Mouse (Mus musculus): ENCODE measurements around the gene Kcnn4. TPM values are rescaled to one million over a fixed set of nuclear protein-coding genes. Genes with fewer than 3 reads are reported as not detected.

The Kcnn4 gene
- 1.9 and 2.1 TPM in 2 replicates for polyA plus RNA-seq (2015; fragmentation: Nextera tagmentation; extraction: Ambion mirVana)

GRCm38 (mm10) chr7:24369731-24370541, at the start of gene Kcnn4:
Gene Kcnn4 (plus strand): TSS chr7:24370263.
- no peaks in the 10 kb centered on the region for H3K36me3 ChIP-seq
- peak within 1 kb of the TSS; percentile 32; the same call in 1 of the 2 replicates for H3K9ac ChIP-seq
- H3K27ac ChIP-seq: no peak within 1 kb of the TSS
- peak within 1 kb of the TSS; percentile 28; the same call in 1 of the 2 replicates for H3K4me2 ChIP-seq
- no peaks in the 10 kb centered on the region for H3K9me3 ChIP-seq
- peaks cover 21% of the 10 kb centered on the region for H3K4me1 ChIP-seq
- WGBS: 37% methylated on average over 23 of the region's 23 CpGs
- 0 out of 2 replicates have a peak within 1 kb of the TSS, but pooled peaks have one; percentile 7 for H3K4me3 ChIP-seq
- no peak for ATAC-seq (ENCODE audit: insufficient number of reproducible peaks, insufficient read depth, low FRiP score, low TSS enrichment, low read depth)
- H3K27me3 ChIP-seq: no peaks in the 10 kb centered on the region

- H3K36me3 ChIP-seq: no peaks in the 10 kb centered on the region
- no peak for ATAC-seq (ENCODE audit: insufficient number of reproducible peaks, insufficient read depth, low FRiP score, low TSS enrichment, low read depth)
- H3K27ac ChIP-seq: no peak overlapping the region
- no peak overlapping the region for H3K9ac ChIP-seq
- H3K9me3 ChIP-seq: peaks cover 9% of the 10 kb centered on the region
- H3K4me1 ChIP-seq: peaks cover 7% of the 10 kb centered on the region; the same call in 1 of the 2 replicates
- 80% methylated on average over 4 of the region's 4 CpGs for WGBS
- no peak overlapping the region for H3K4me3 ChIP-seq
- H3K4me2 ChIP-seq: no peak overlapping the region
- H3K27me3 ChIP-seq: no peaks in the 10 kb centered on the region
Observed at GRCm38 (mm10) chr7:24322593-24322992, 47.5 kb upstream of the Kcnn4 start.

- no peak overlapping the region for H3K27ac ChIP-seq
- 80% methylated on average over 6 of the region's 6 CpGs for WGBS
Observed at GRCm38 (mm10) chr7:24325197-24325596, 44.9 kb upstream of the Kcnn4 start.

GRCm38 (mm10) chr7:24325675-24326128, 44.4 kb upstream of the Kcnn4 start:
- peak overlapping the region; percentile 38 for H3K4me3 ChIP-seq
- H3K4me1 ChIP-seq: peaks cover 7% of the 10 kb centered on the region; the same call in 1 of the 2 replicates
- no peaks in the 10 kb centered on the region for H3K27me3 ChIP-seq
- H3K36me3 ChIP-seq: no peaks in the 10 kb centered on the region
- peak overlapping the region; percentile 67 for H3K9ac ChIP-seq
- WGBS: 4% methylated on average over 13 of the region's 13 CpGs
- peak; percentile 52; the same call in 1 of the 2 replicates for ATAC-seq (ENCODE audit: insufficient number of reproducible peaks, insufficient read depth, low FRiP score, low TSS enrichment, low read depth)
- H3K27ac ChIP-seq: peak overlapping the region; percentile 63
- peak overlapping the region; percentile 63 for H3K4me2 ChIP-seq
- H3K9me3 ChIP-seq: peaks cover 9% of the 10 kb centered on the region

More at GRCm38 (mm10) chr7:24325197-24325596, 44.9 kb upstream of the Kcnn4 start:
- peak overlapping the region; percentile 63 for H3K4me2 ChIP-seq
- peaks cover 9% of the 10 kb centered on the region for H3K9me3 ChIP-seq
- ATAC-seq (ENCODE audit: insufficient number of reproducible peaks, insufficient read depth, low FRiP score, low TSS enrichment, low read depth): no peak
- H3K4me1 ChIP-seq: peaks cover 7% of the 10 kb centered on the region; the same call in 1 of the 2 replicates
- H3K4me3 ChIP-seq: peak overlapping the region; percentile 38; the same call in 1 of the 2 replicates
- H3K27me3 ChIP-seq: no peaks in the 10 kb centered on the region
- H3K9ac ChIP-seq: peak overlapping the region; percentile 67; the same call in 1 of the 2 replicates
- H3K36me3 ChIP-seq: no peaks in the 10 kb centered on the region

GRCm38 (mm10) chr7:24326273-24327135, 43.6 kb upstream of the Kcnn4 start:
- Histone ChIP-seq H3K9me3 (peaks cover 9% of the 10 kb centered on the region), H3K27ac (peak overlapping the region; percentile 63), H3K4me3 (peak overlapping the region; percentile 38), H3K4me1 (peaks cover 7% of the 10 kb centered on the region; the same call in 1 of the 2 replicates), H3K36me3 (no peaks in the 10 kb centered on the region), H3K27me3 (no peaks in the 10 kb centered on the region), H3K9ac (peak overlapping the region; percentile 67), H3K4me2 (peak overlapping the region; percentile 63)
- 46% methylated on average over 20 of the region's 20 CpGs for whole genome bisulfite sequencing
- ATAC-seq (ENCODE audit: insufficient number of reproducible peaks, insufficient read depth, low FRiP score, low TSS enrichment, low read depth): no peak

GRCm38 (mm10) chr7:24327281-24327975, 42.6 kb upstream of the Kcnn4 start:
- Histone ChIP-seq H3K4me2 (no peak overlapping the region), H3K4me1 (peaks cover 7% of the 10 kb centered on the region; the same call in 1 of the 2 replicates), H3K36me3 (no peaks in the 10 kb centered on the region), H3K9me3 (peaks cover 9% of the 10 kb centered on the region), H3K27me3 (0 out of 2 replicates have a peak, but pooled peaks cover under 1% of the 10 kb centered on the region), H3K9ac (no peak overlapping the region), H3K4me3 (no peak overlapping the region), H3K27ac (no peak overlapping the region)
- ATAC-seq (ENCODE audit: insufficient number of reproducible peaks, insufficient read depth, low FRiP score, low TSS enrichment, low read depth): no peak
- whole genome bisulfite sequencing: 85% methylated on average over 14 of the region's 14 CpGs

GRCm38 (mm10) chr7:24333304-24333986, 36.6 kb upstream of the Kcnn4 start, which contains the start of gene Tescl:
Gene Tescl (minus strand): TSS chr7:24333936.
- H3K4me1 ChIP-seq: no peaks in the 10 kb centered on the region
- no peaks in the 10 kb centered on the region for H3K36me3 ChIP-seq
- H3K4me2 ChIP-seq: peak within 1 kb of the TSS; percentile 22
- H3K9me3 ChIP-seq: 0 out of 2 replicates have a peak, but pooled peaks cover 3% of the 10 kb centered on the region
- no peak within 1 kb of the TSS for H3K27ac ChIP-seq
- ATAC-seq (ENCODE audit: insufficient number of reproducible peaks, insufficient read depth, low FRiP score, low TSS enrichment, low read depth): no peak
- no peak within 1 kb of the TSS for H3K9ac ChIP-seq
- 50% methylated on average over 49 of the region's 49 CpGs for WGBS
- H3K27me3 ChIP-seq: peaks cover 24% of the 10 kb centered on the region
- H3K4me3 ChIP-seq: no peak within 1 kb of the TSS; the same call in 1 of the 2 replicates

- H3K27me3 ChIP-seq: peaks cover 24% of the 10 kb centered on the region
- 12% methylated on average over 5 of the region's 5 CpGs for WGBS
- no peak overlapping the region for H3K4me3 ChIP-seq
- H3K27ac ChIP-seq: no peak overlapping the region
- H3K9me3 ChIP-seq: 0 out of 2 replicates have a peak, but pooled peaks cover 3% of the 10 kb centered on the region
- H3K9ac ChIP-seq: no peak overlapping the region
- no peak for ATAC-seq (ENCODE audit: insufficient number of reproducible peaks, insufficient read depth, low FRiP score, low TSS enrichment, low read depth)
- H3K4me1 ChIP-seq: no peaks in the 10 kb centered on the region
- H3K4me2 ChIP-seq: no peak overlapping the region
- H3K36me3 ChIP-seq: no peaks in the 10 kb centered on the region
Observed at GRCm38 (mm10) chr7:24335699-24336309, 34.3 kb upstream of the Kcnn4 start.

GRCm38 (mm10) chr7:24338241-24338640, 31.8 kb upstream of the Kcnn4 start:
- H3K9ac ChIP-seq: no peak overlapping the region
- no peak for ATAC-seq (ENCODE audit: insufficient number of reproducible peaks, insufficient read depth, low FRiP score, low TSS enrichment, low read depth)
- H3K4me1 ChIP-seq: no peaks in the 10 kb centered on the region
- no peaks in the 10 kb centered on the region for H3K36me3 ChIP-seq
- no peak overlapping the region for H3K27ac ChIP-seq
- H3K9me3 ChIP-seq: 0 out of 2 replicates have a peak, but pooled peaks cover under 1% of the 10 kb centered on the region
- H3K4me3 ChIP-seq: no peak overlapping the region
- WGBS: 46% methylated on average over 2 of the region's 2 CpGs
- H3K27me3 ChIP-seq: peaks cover 15% of the 10 kb centered on the region
- no peak overlapping the region for H3K4me2 ChIP-seq

- Histone ChIP-seq H3K4me1 (no peaks in the 10 kb centered on the region), H3K27ac (no peak overlapping the region), H3K36me3 (no peaks in the 10 kb centered on the region), H3K4me2 (no peak overlapping the region), H3K9ac (no peak overlapping the region), H3K4me3 (no peak overlapping the region), H3K27me3 (no peaks in the 10 kb centered on the region), H3K9me3 (no peaks in the 10 kb centered on the region)
- 42% methylated on average over 7 of the region's 7 CpGs for WGBS
- ATAC-seq (ENCODE audit: insufficient number of reproducible peaks, insufficient read depth, low FRiP score, low TSS enrichment, low read depth): no peak
Observed at GRCm38 (mm10) chr7:24343701-24344272, 26.3 kb upstream of the Kcnn4 start.

Data from embryonic facial prominence, embryonic 13.5 days (tissue).